Mouse (Mus musculus): ENCODE results near the gene Il13.

DNA sequence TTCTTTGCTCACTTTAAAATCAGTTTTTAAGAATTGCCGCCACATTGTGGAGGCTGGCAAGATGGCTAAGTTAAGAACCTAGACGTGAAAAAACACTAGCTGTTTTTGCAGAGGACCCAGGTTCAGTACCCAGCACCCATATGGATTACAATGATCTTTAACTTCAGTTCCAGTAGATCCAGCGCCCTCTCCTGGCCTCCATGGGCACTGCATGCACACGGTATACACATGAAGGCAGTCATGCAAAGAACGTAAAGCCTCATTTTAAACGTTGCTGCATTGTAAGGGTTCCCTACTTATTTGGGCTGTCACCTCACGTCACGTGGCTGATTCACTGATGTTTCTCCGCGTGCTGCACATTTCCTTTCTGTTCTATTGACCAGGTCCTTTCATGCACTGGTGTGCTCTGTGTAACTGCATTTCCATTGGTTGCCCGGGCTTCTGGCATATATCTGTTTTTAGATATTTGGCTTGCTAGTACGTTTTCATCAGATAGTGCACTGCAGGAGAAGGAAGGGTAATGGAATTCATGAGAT lies 8.3 kb upstream of the Il13 start:
- TF ChIP-seq CTCF (IDR thresholded peaks at IDR 0.05; ENCODE audit: control insufficient read depth, insufficient read depth, low read length): peak; percentile 54
- TF ChIP-seq POLR2A (IDR thresholded peaks at IDR 0.05; ENCODE audit: borderline replicate concordance, control insufficient read depth, low read depth, low read length): no peak
